Mouse (Mus musculus) lung, postnatal 0 days (tissue): ENCODE data around the gene Dct. TPM values are rescaled to one million over a fixed set of nuclear protein-coding genes. Genes with fewer than 3 reads are reported as not detected.

ENCODE experiments used
- ATAC-seq: fragments of 200-750 bp; cut with Nextera tagmentation; 2 replicates; pipeline ENCODE4 v1.8.0; 2017; ENCODE audit warnings: moderate library complexity
- DNase-seq: peaks from one replicate; pipeline ENCODE4 v3.0.0-alpha.2; 2016; ENCODE audit warnings: low spot score
- H3K27ac ChIP-seq: fragments of 300-500 bp; sonication (generic); 2 replicates; pipeline ENCODE4 v1.5.1; 2014; ENCODE audit warnings: antibody characterized with exemption, mild to moderate bottlenecking, low read length, mixed read lengths
- H3K27me3 ChIP-seq: fragments of 300-500 bp; sonication (generic); replicated peaks from 2 replicates; pipeline ENCODE4 v1.6.1; 2014; ENCODE audit warnings: low read length, mixed read lengths; ENCODE audit not compliant: insufficient read depth
- H3K36me3 ChIP-seq: fragments of 300-500 bp; sonication (generic); 2 replicates; pipeline ENCODE4 v1.6.1; 2014; ENCODE audit warnings: low read length, mixed read lengths; ENCODE audit not compliant: insufficient read depth
- H3K4me1 ChIP-seq: fragments of 300-500 bp; sonication (generic); 2 replicates; pipeline ENCODE4 v1.6.1; 2014; ENCODE audit warnings: antibody characterized with exemption, low read depth, low read length, mixed read lengths; ENCODE audit not compliant: insufficient read depth
- H3K4me2 ChIP-seq: fragments of 300-500 bp; sonication (generic); replicated peaks from 2 replicates; pipeline ENCODE4 v1.6.1; 2014; ENCODE audit warnings: low read depth, mild to moderate bottlenecking, low read length, moderate library complexity, mixed read lengths
- H3K4me3 ChIP-seq: fragments of 300-500 bp; sonication (generic); 2 replicates; pipeline ENCODE4 v1.5.1; 2014; ENCODE audit warnings: low read depth, low read length
- H3K9ac ChIP-seq: fragments of 300-500 bp; sonication (generic); replicated peaks from 2 replicates; pipeline ENCODE4 v1.6.1; 2014; ENCODE audit warnings: low read depth, mild to moderate bottlenecking
- H3K9me3 ChIP-seq: fragments of 300-500 bp; sonication (generic); 2 replicates; pipeline ENCODE4 v1.6.1; 2016; ENCODE audit warnings: low read length, mixed read lengths
- CTCF ChIP-seq: IDR thresholded peaks from 2 replicates; pipeline ENCODE4 v1.5.1; 2016; ENCODE audit warnings: antibody characterized with exemption, mild to moderate bottlenecking
- EP300 ChIP-seq: IDR thresholded peaks from 2 replicates; pipeline ENCODE4 v1.6.1; 2016; ENCODE audit warnings: antibody characterized with exemption, mild to moderate bottlenecking, control low read depth
- WGBS: fragments of 180-500 bp; shearing (Covaris S2); extraction: QIAGEN DNeasy Blood & Tissue Kit; methylation state at CpG from one replicate; pipeline ENCODE4 v1.1.7; 2014; 5-methylcytosine and 5-hydroxymethylcytosine counted together
- polyA plus RNA-seq: library from polyadenylated mRNA; unstranded; fragments of >200 nt; fragmentation: Nextera tagmentation; extraction: Ambion mirVana; gene quantifications from 2 replicates; pipeline ENCODE4 v1.2.1, GENCODE M21; 2015

The Dct gene
- polyA plus RNA-seq, 1 experiment from 2014 or later: 0.39 TPM

DNA sequence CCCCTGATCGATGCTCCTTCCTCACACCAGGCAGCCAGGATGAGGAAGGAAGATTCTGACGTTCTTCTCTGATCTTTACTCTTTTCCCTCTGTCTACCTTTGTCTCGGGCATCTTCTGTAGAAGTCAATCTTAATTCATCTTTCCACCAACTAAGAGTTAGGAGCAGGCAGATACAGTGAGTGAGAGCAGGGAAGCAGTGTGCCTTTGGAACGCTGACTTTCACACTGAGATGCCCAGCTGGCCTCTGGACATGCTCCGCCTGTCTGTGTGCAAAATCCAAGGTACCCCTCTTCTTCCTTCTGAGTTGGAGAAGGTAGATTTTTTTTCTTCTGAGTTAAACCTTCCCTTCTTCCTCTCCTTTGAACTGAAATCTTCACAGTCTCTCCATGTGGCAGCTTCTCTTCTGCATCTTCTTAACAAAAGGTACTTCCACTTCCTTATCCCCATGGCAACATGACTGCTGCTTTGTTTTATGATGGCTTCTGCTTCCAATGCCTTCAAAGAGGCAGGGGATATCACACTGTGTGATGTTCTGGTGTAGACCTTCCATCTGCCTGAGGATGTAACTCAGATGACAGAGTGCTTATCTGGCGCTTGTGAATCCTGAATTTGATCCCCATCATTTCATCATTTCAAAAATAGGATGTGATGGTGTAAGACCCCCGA lies 9.9 kb upstream of the Dct start:
- H3K9me3 ChIP-seq: no peaks in the 10 kb centered on the region
- H3K4me2 ChIP-seq: no peak overlapping the region
- TF ChIP-seq EP300: no peak
- TF ChIP-seq CTCF: no peak
- H3K27me3 ChIP-seq: no peaks in the 10 kb centered on the region
- H3K27ac ChIP-seq: no peak overlapping the region
- no peak overlapping the region for H3K4me3 ChIP-seq
- no peak overlapping the region for H3K9ac ChIP-seq
- H3K4me1 ChIP-seq: no peaks in the 10 kb centered on the region
- H3K36me3 ChIP-seq: no peaks in the 10 kb centered on the region
- ATAC-seq: no peak
- DNase-seq: no peak
- 75% methylated on average over 7 of the region's 7 CpGs for WGBS

- peak overlapping the region; percentile 69 for H3K27ac ChIP-seq
- H3K36me3 ChIP-seq: no peaks in the 10 kb centered on the region
- H3K9me3 ChIP-seq: no peaks in the 10 kb centered on the region
- no peak overlapping the region for H3K4me3 ChIP-seq
- WGBS: 75% methylated on average over 4 of the region's 4 CpGs
- TF ChIP-seq CTCF (no peak), EP300 (no peak)
- no peaks in the 10 kb centered on the region for H3K27me3 ChIP-seq
- DNase-seq (no peak), ATAC-seq (no peak)
- H3K4me2 ChIP-seq: no peak overlapping the region
- no peak overlapping the region for H3K9ac ChIP-seq
- no peaks in the 10 kb centered on the region for H3K4me1 ChIP-seq
Measured at GRCm38 (mm10) chr14:118058581-118058886, 6.5 kb upstream of the Dct start.

- H3K27me3 ChIP-seq: no peaks in the 10 kb centered on the region
- no peaks in the 10 kb centered on the region for H3K4me1 ChIP-seq
- peak; percentile 94 for ATAC-seq
- TF ChIP-seq CTCF: no peak
- TF ChIP-seq EP300: peak; percentile 85
- peak; percentile 50 for DNase-seq
- peak overlapping the region; percentile 69 for H3K27ac ChIP-seq
- no peaks in the 10 kb centered on the region for H3K36me3 ChIP-seq
- no peak overlapping the region for H3K4me2 ChIP-seq
- WGBS: 69% methylated on average over 25 of the region's 25 CpGs
- no peak overlapping the region for H3K4me3 ChIP-seq
- no peaks in the 10 kb centered on the region for H3K9me3 ChIP-seq
- no peak overlapping the region for H3K9ac ChIP-seq
Measured at GRCm38 (mm10) chr14:118057696-118058580, 5.9 kb upstream of the Dct start.

DNA sequence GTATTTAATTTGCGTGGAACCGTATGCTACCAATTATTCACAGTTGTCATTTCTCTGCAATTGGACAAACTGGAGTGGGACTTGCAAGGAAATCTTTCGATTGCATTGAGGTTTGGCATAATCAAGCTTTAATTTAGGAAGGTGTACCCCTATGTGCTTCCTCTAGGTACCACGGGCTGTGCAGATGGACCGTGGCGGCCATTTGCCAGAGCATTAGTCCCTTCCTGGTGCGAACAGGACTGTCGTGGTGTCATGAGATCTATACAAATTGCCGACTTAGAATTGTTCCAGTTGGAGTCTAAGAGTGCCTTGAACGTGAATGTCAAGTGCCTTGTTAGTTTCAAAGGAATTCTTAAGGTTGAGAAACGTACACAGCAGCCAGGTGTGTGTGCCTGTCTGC lies 726 bp upstream of the Dct start:
- H3K9me3 ChIP-seq: no peaks in the 10 kb centered on the region
- 0 out of 2 replicates have a peak, but pooled peaks have one; percentile 10 for ATAC-seq
- 67% methylated on average over 11 of the region's 11 CpGs for WGBS
- 0 out of 2 replicates have a peak, but pooled peaks have one; percentile 11 for TF ChIP-seq EP300
- TF ChIP-seq CTCF: no peak
- H3K4me3 ChIP-seq: no peak overlapping the region
- H3K9ac ChIP-seq: no peak overlapping the region
- no peak for DNase-seq
- H3K27ac ChIP-seq: no peak overlapping the region
- no peaks in the 10 kb centered on the region for H3K27me3 ChIP-seq
- no peaks in the 10 kb centered on the region for H3K36me3 ChIP-seq
- H3K4me2 ChIP-seq: no peak overlapping the region
- no peaks in the 10 kb centered on the region for H3K4me1 ChIP-seq

DNA sequence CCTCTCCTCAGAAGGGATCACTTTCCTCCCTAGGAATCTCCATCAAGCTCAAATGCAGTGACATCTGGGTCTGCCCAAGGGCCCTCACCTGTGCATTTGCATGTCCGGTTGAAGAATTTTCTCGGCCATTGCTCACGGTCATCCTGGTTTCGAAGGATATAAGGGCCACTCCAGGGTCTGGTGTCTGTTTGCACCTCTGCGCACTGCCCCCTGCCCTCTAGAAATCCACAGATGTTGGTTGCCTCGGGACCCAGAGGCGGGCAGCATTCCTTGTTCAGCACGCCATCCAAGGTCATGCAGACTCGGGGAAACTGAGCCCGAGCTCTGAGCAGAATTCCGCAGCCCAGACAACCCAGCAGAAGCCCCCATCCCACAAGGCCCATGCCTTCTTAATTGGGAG lies 648 bp downstream of the Dct start:
- peak overlapping the region; percentile 77 for H3K27ac ChIP-seq
- peak; percentile 10; the same call in 1 of the 2 replicates for ATAC-seq

GRCm38 (mm10) chr14:118050990-118051389 lies 1.1 kb downstream of the Dct start:
- Histone ChIP-seq H3K4me3 (no peak overlapping the region), H3K9me3 (no peaks in the 10 kb centered on the region), H3K27ac (peak overlapping the region; percentile 77; the same call in 1 of the 2 replicates), H3K4me1 (no peaks in the 10 kb centered on the region), H3K9ac (no peak overlapping the region), H3K36me3 (no peaks in the 10 kb centered on the region), H3K4me2 (no peak overlapping the region), H3K27me3 (no peaks in the 10 kb centered on the region)
- WGBS: 50% methylated on average over 12 of the region's 12 CpGs
- ATAC-seq: peak; percentile 95
- TF ChIP-seq EP300 (peak; percentile 86), CTCF (no peak)
- peak; percentile 88 for DNase-seq

More for the DNA sequence above, 648 bp downstream of the Dct start:
- H3K9ac ChIP-seq: no peak overlapping the region
- no peaks in the 10 kb centered on the region for H3K4me1 ChIP-seq
- no peaks in the 10 kb centered on the region for H3K9me3 ChIP-seq
- no peak overlapping the region for H3K4me2 ChIP-seq
- no peak overlapping the region for H3K4me3 ChIP-seq
- H3K36me3 ChIP-seq: no peaks in the 10 kb centered on the region
- TF ChIP-seq EP300: no peak
- TF ChIP-seq CTCF: no peak
- H3K27me3 ChIP-seq: no peaks in the 10 kb centered on the region
- 65% methylated on average over 11 of the region's 11 CpGs for WGBS
- no peak for DNase-seq
